ENCODE assay signal across 37 mouse cellular contexts in the genomic region with DNA sequence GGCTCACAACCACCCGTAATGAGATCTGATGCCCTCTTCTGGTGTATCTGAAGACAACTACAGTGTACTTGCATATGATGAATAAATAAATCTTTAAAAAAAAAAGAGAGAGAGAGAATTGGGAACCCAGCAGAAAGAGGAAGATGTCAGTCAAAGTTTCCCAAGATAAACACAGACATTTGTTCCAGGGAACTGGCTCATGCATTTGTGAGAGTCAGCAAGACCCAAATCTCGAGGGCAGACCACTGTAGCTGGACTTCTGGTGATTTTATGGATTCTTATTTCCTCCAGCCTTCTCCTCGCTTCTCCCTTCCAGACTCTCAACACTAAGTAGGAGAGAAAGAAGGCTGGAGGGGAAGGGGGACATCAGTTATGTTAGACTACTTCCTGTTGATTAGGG. TPM values are rescaled to one million over a fixed set of nuclear protein-coding genes. Genes with fewer than 3 reads are reported as not detected.
DNase-seq lines count a peak whose midpoint lies in the region; ATAC-seq and TF ChIP-seq lines count a peak whose summit lies in the region.
"Had no signal": no experiment of that assay in that cellular context is flagged by ENCODE, and none has a peak within 500 bp of the region (broad histone marks: within the 10 kb centered on the region; RNA-seq: fewer than 3 reads in every experiment).

No protein-coding gene starts in this region.

- ATAC-seq in granulocyte monocyte progenitor cell, adult 5-6 weeks (replicated peaks; ENCODE audit: poor library complexity, severe bottlenecking), result peak; percentile 57
- ATAC-seq in liver, embryonic 15.5 days (ENCODE audit: insufficient read depth), result no peak
- ATAC-seq in stomach, postnatal 0 days (ENCODE audit: low FRiP score, low TSS enrichment), result no peak
- ATAC-seq: activated CD4-positive, CD25-positive, alpha-beta regulatory T cell, adult 4 months; forebrain, embryonic 13.5 days; inflammation-experienced regulatory T-cells, adult 6 months; lung, postnatal 0 days; midbrain, embryonic 16.5 days had no signal

- 74% methylated on average over 3 of the region's 3 CpGs for WGBS in liver, adult 2 months
- WGBS in liver, embryonic 15.5 days (ENCODE audit: insufficient replicate concordance), result 44% methylated on average over 3 of the region's 3 CpGs
- 64% methylated on average over 3 of the region's 3 CpGs for WGBS in stomach, postnatal 0 days

- TF ChIP-seq POLR2A in liver, adult 2 months (IDR thresholded peaks at IDR 0.05; ENCODE audit: extremely low read depth, insufficient read depth, low read length), result no peak

- H3K9ac ChIP-seq in liver, adult 2 months (ENCODE audit: low read depth, low read length), result no peak overlapping the region
- 0 out of 2 replicates have a peak overlapping the region, but pooled peaks have one; percentile 9 for H3K9ac ChIP-seq in liver, embryonic 15.5 days
- H3K9ac ChIP-seq in stomach, postnatal 0 days (ENCODE audit: low read length), result no peak overlapping the region
- H3K9ac ChIP-seq: embryonic facial prominence, embryonic 15.5 days; forebrain, embryonic 13.5 days; hindbrain, embryonic 15.5 days; neural tube, embryonic 12.5 days had no signal

- intact Hi-C loops in left cerebral cortex, postnatal 10 days (cut with DNase I), result no loop called here

- peak; percentile 32 for DNase-seq in liver, adult 2 months (ENCODE audit: extremely low read depth, low read depth, low spot score)
- no peak for DNase-seq in liver
- DNase-seq in stomach, postnatal 0 days (ENCODE audit: low spot score), result no peak
- DNase-seq in cerebellum, adult 11-12 months, result no peak
- DNase-seq in left cerebral cortex, postnatal 10 days (ENCODE audit: extremely low spot score in 1 of 2, low spot score in 2 of 2), result no peak
- DNase-seq in cerebellum, postnatal 36 days, result no peak
- DNase-seq: adrenal gland, adult 2 months; cerebellum, adult 11 months; cerebellum, adult 9-11 months; gastrocnemius, postnatal 10 days; heart, postnatal 14 days; kidney, adult 11 months; kidney, postnatal 4 days; layer of hippocampus, postnatal 36 days; lung, adult 18-20 months; lung, postnatal 4 days; right cerebral cortex, adult 18-20 months; spleen, adult 18-20 months; thymus, adult 18-20 months had no signal

- H3K4me2 ChIP-seq in liver, embryonic 15.5 days, result no peak overlapping the region
- H3K4me2 ChIP-seq in stomach, postnatal 0 days (replicated peaks; ENCODE audit: low read depth), result no peak overlapping the region
- H3K4me2 ChIP-seq: embryonic facial prominence, embryonic 15.5 days; forebrain, embryonic 13.5 days; hindbrain, embryonic 15.5 days; neural tube, embryonic 12.5 days had no signal

- TF ChIP-seq EP300 in stomach, postnatal 0 days (optimal IDR thresholded peaks at IDR 0.05), result no peak

- TF ChIP-seq CTCF in liver, adult 2 months (IDR thresholded peaks at IDR 0.05; ENCODE audit: low read depth, low read length), result no peak
- 0 out of 2 replicates have a peak, but pooled peaks have one; percentile 1 for TF ChIP-seq CTCF in stomach, postnatal 0 days (IDR thresholded peaks at IDR 0.05; ENCODE audit: low read depth)

- H3K36me3 ChIP-seq in liver, adult 2 months (ENCODE audit: control insufficient read depth, insufficient read depth, low read length), result no peaks in the 10 kb centered on the region
- H3K36me3 ChIP-seq in liver, embryonic 15.5 days (replicated peaks), result no peaks in the 10 kb centered on the region
- H3K36me3 ChIP-seq in stomach, postnatal 0 days (ENCODE audit: control insufficient read depth, insufficient read depth, low read length), result no peaks in the 10 kb centered on the region
- H3K36me3 ChIP-seq: embryonic facial prominence, embryonic 10.5 days; embryonic facial prominence, embryonic 15.5 days; hindbrain, embryonic 10.5 days; hindbrain, embryonic 15.5 days; neural tube, embryonic 12.5 days had no signal

- no peak overlapping the region for H3K4me3 ChIP-seq in liver, adult 2 months (ENCODE audit: insufficient read depth, low read depth, low read length)
- H3K4me3 ChIP-seq in liver, embryonic 15.5 days (replicated peaks), result no peak overlapping the region
- no peak overlapping the region for H3K4me3 ChIP-seq in stomach, postnatal 0 days (ENCODE audit: low read depth, low read length)
- H3K4me3 ChIP-seq: embryonic facial prominence, embryonic 10.5 days; embryonic facial prominence, embryonic 15.5 days; forebrain, embryonic 13.5 days; hindbrain, embryonic 10.5 days; hindbrain, embryonic 15.5 days; neural tube, embryonic 12.5 days had no signal

- peaks cover 8% of the 10 kb centered on the region for H3K4me1 ChIP-seq in liver, adult 2 months (ENCODE audit: control insufficient read depth, insufficient read depth, low read length)
- peaks cover 79% of the 10 kb centered on the region for H3K4me1 ChIP-seq in liver, embryonic 15.5 days (replicated peaks)
- no peaks in the 10 kb centered on the region for H3K4me1 ChIP-seq in stomach, postnatal 0 days (replicated peaks; ENCODE audit: control insufficient read depth, insufficient read depth)
- H3K4me1 ChIP-seq: forebrain, embryonic 13.5 days; hindbrain, embryonic 15.5 days; neural tube, embryonic 12.5 days had no signal

- no peaks in the 10 kb centered on the region for H3K27me3 ChIP-seq in liver, adult 2 months (ENCODE audit: control insufficient read depth, insufficient read depth, low read length)
- H3K27me3 ChIP-seq in liver, embryonic 15.5 days, result no peaks in the 10 kb centered on the region
- H3K27me3 ChIP-seq in stomach, postnatal 0 days (ENCODE audit: control insufficient read depth, insufficient read depth, low read length), result no peaks in the 10 kb centered on the region
- H3K27me3 ChIP-seq: embryonic facial prominence, embryonic 15.5 days; forebrain, embryonic 13.5 days; hindbrain, embryonic 15.5 days; neural tube, embryonic 12.5 days had no signal

- no peaks in the 10 kb centered on the region for H3K9me3 ChIP-seq in liver, embryonic 15.5 days (replicated peaks)
- no peaks in the 10 kb centered on the region for H3K9me3 ChIP-seq in stomach, postnatal 0 days (ENCODE audit: control insufficient read depth, low read length)
- H3K9me3 ChIP-seq: embryonic facial prominence, embryonic 10.5 days; embryonic facial prominence, embryonic 15.5 days; forebrain, embryonic 13.5 days; hindbrain, embryonic 10.5 days; hindbrain, embryonic 15.5 days; neural tube, embryonic 12.5 days had no signal

- H3K27ac ChIP-seq in liver, adult 2 months (replicated peaks; ENCODE audit: insufficient read depth, low read depth, low read length), result no peak overlapping the region
- peak overlapping the region; percentile 100 for H3K27ac ChIP-seq in liver, embryonic 15.5 days (replicated peaks)
- H3K27ac ChIP-seq in stomach, postnatal 0 days (replicated peaks), result no peak overlapping the region
- H3K27ac ChIP-seq: embryonic facial prominence, embryonic 10.5 days; embryonic facial prominence, embryonic 15.5 days; forebrain, embryonic 13.5 days; hindbrain, embryonic 10.5 days; hindbrain, embryonic 15.5 days; kidney, postnatal 0 days; neural tube, embryonic 12.5 days had no signal

- H3K79me2 ChIP-seq in liver, adult 2 months (ENCODE audit: control insufficient read depth, insufficient read depth, low read length), result no peaks in the 10 kb centered on the region

RNA-seq across cellular contexts. Expression of a gene that starts 32.1 kb away (rescaled TPM):
- 7.3 and 9.5 TPM in 2 replicates for total RNA-seq in liver, adult 2 months (2014; rRNA removed)
- polyA plus RNA-seq in liver, adult 2 months (2012; rRNA removed), result 5.0 and 5.1 TPM in 2 replicates
- 36.6 and 48.8 TPM in 2 replicates for total RNA-seq in granulocyte monocyte progenitor cell, adult 5-6 weeks (2014; fragmentation: Nextera tagmentation)
- total RNA-seq in granulocyte monocyte progenitor cell, adult 5-6 weeks (2017), result 41.3 and 45.8 TPM in 2 replicates
- polyA plus RNA-seq in liver, embryonic 15.5 days (2015; fragmentation: Nextera tagmentation; extraction: Ambion mirVana), result 29.9 and 34.7 TPM in 2 replicates
- polyA plus RNA-seq in stomach, postnatal 0 days (2015; fragmentation: Nextera tagmentation; extraction: Ambion mirVana), result 52.3 and 55.4 TPM in 2 replicates
- 1 to 10 TPM; 7.9 to 8.9 TPM for total RNA-seq in left cerebral cortex, postnatal 10 days (2021)

RNA-seq across cellular contexts. Expression of a gene that starts 46.6 kb away (rescaled TPM):
- total RNA-seq in liver, adult 2 months (2014; rRNA removed), result 0.83 TPM in 1 of 2 replicates, not detected in the other
- polyA plus RNA-seq in liver, adult 2 months (2012; rRNA removed), result not detected in 2 replicates
- total RNA-seq in granulocyte monocyte progenitor cell, adult 5-6 weeks (2014; fragmentation: Nextera tagmentation), result not detected in 2 replicates
- not detected in 2 replicates for total RNA-seq in granulocyte monocyte progenitor cell, adult 5-6 weeks (2017)
- polyA plus RNA-seq in liver, embryonic 15.5 days (2015; fragmentation: Nextera tagmentation; extraction: Ambion mirVana), result 0.31 TPM in 1 of 2 replicates, not detected in the other
- not detected in 2 replicates for polyA plus RNA-seq in stomach, postnatal 0 days (2015; fragmentation: Nextera tagmentation; extraction: Ambion mirVana)
- not detected for total RNA-seq in left cerebral cortex, postnatal 10 days (2021)
- total RNA-seq: gastrocnemius, postnatal 10 days; heart, postnatal 14 days; layer of hippocampus, postnatal 36 days; left cerebral cortex, postnatal 14 days had no signal
- polyA plus RNA-seq: adrenal gland, adult 2 months; embryonic facial prominence, embryonic 10.5 days; embryonic facial prominence, embryonic 15.5 days; forebrain, embryonic 13.5 days; gonadal fat pad, adult 2 months; heart, embryonic 14.5 days; hindbrain, embryonic 10.5 days; hindbrain, embryonic 15.5 days; kidney, postnatal 0 days; limb, embryonic 11.5 days; lung, postnatal 0 days; midbrain, embryonic 16.5 days; neural tube, embryonic 12.5 days; stomach, embryonic 16.5 days had no signal

RNA-seq across cellular contexts. Expression of a gene that starts 47.0 kb away (rescaled TPM):
- 26.4 and 28.3 TPM in 2 replicates for total RNA-seq in liver, adult 2 months (2014; rRNA removed)
- polyA plus RNA-seq in liver, adult 2 months (2012; rRNA removed), result 11.9 and 14.0 TPM in 2 replicates
- 32.3 and 42.5 TPM in 2 replicates for total RNA-seq in granulocyte monocyte progenitor cell, adult 5-6 weeks (2014; fragmentation: Nextera tagmentation)
- total RNA-seq in granulocyte monocyte progenitor cell, adult 5-6 weeks (2017), result 33.3 and 35.6 TPM in 2 replicates
- polyA plus RNA-seq in liver, embryonic 15.5 days (2015; fragmentation: Nextera tagmentation; extraction: Ambion mirVana), result 19.4 and 21.6 TPM in 2 replicates
- 18.3 and 19.2 TPM in 2 replicates for polyA plus RNA-seq in stomach, postnatal 0 days (2015; fragmentation: Nextera tagmentation; extraction: Ambion mirVana)
- total RNA-seq in left cerebral cortex, postnatal 10 days (2021), result 10 to 100 TPM; 68.8 to 75.0 TPM
